Mouse (Mus musculus): Measurements from ENCODE around the gene Cox7a2l. TPM values are rescaled to one million over a fixed set of nuclear protein-coding genes. Genes with fewer than 3 reads are reported as not detected.

Cox7a2l gene
- total RNA-seq, 2 experiments from 2014 or later: 194 to 195 TPM

DNA sequence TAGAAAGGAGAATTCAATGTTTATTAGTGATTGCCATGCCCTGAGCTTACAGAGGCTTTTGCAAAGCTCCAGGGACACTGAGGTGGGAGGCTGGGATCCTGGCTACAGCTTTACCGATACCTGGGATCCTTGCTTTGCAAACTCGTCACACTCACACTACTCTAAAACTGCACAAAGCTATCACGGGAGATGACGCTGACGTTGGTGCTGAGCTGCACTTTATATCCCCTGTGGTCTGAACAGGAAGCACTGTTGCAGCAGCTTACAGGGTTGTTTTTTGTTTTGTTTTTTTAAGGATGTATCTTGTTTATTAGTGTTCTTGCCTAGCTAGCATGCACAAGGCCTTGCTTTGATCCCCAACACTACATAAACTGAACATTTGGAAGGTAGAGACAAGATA lies 63.5 kb downstream of the Cox7a2l start:
- DNase-seq (ENCODE audit: low spot score in 2 of 2): no peak

DNA sequence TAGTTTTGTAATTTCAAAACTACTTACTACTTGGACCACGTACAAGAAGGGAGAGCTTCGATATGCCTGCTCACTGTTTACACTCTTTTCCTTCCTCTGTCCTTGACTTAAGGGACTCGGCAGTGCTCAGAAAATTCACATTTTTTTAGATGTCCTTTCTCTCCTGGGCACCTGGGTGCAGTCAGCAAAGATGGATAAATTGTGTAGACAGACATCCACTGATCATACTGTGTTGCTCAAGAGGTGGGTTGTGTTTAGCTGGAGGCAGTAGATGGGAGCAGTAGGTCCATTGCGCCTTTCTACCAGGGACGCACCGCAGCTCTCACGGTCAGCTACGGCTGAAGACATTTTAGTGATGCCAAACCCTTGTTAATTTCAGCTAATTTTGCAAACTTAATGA lies 64.7 kb downstream of the Cox7a2l start:
- DNase-seq (ENCODE audit: low spot score in 2 of 2): no peak

Other genes starting within 250 kb of the Cox7a2l start
- 10 to 100 TPM; 24.1 to 24.4 TPM for gene Eml4, start 166.4 kb downstream of the Cox7a2l start, total RNA-seq (2021)
- gene Kcng3, start 114.6 kb upstream of the Cox7a2l start, total RNA-seq (2021): 10 to 100 TPM in 1 of 2 experiments, 1 to 10 TPM in 1; 9.0 to 10.2 TPM
- 100 to 1,000 TPM in 1 of 2 experiments, 10 to 100 TPM in 1; 98.9 to 103 TPM for gene Mta3, start 188.8 kb upstream of the Cox7a2l start, total RNA-seq (2021)